24 mouse cellular contexts compared by ENCODE assay signal in genomic region chr3:76739221-76739620, GRCm38 (mm10).
DNase-seq lines count a peak whose midpoint lies in the region; ATAC-seq lines count a peak whose summit lies in the region.
"Had no signal": no experiment of that assay in that cellular context is flagged by ENCODE, and none has a peak within 500 bp of the region (broad histone marks: within the 10 kb centered on the region; RNA-seq: fewer than 3 reads in every experiment).

No protein-coding gene starts in this region.

- WGBS in limb, embryonic 10.5 days, result 88% methylated on average over 2 of the region's 2 CpGs

- ATAC-seq in megakaryocyte progenitor cell, adult 5-6 weeks (replicated peaks; ENCODE audit: poor library complexity), result no peak
- ATAC-seq: activated CD4-positive, CD25-positive, alpha-beta regulatory T cell, adult 4 months; CD4-positive, CD25-positive, alpha-beta regulatory T cell, adult 4 months; Patski had no signal

- H3K4me3 ChIP-seq in limb, embryonic 10.5 days, result no peak overlapping the region

- no peak overlapping the region for H3K27ac ChIP-seq in limb, embryonic 10.5 days

- DNase-seq in ES-CJ7 (ENCODE audit: low read depth, low spot score) (peak; percentile 57), R1 (ENCODE audit: low read depth, low spot score) (peak; percentile 87), ZHBTc4 (ENCODE audit: low read depth, low spot score) (peak; percentile 66)
- DNase-seq in B cell, adult 2 months, result no peak
- no peak for DNase-seq in limb, embryonic 10.5 days (ENCODE audit: low spot score)
- DNase-seq: adrenal gland, adult 2 months; adrenal gland, adult 8-10 months; adrenal gland, postnatal 10 days; adrenal gland, postnatal 14 days; adrenal gland, postnatal 25 days; adrenal gland, postnatal 36 days; cerebellum, adult 11 months; cerebellum, adult 11-12 months; cerebellum, adult 18-20 months; cerebellum, adult 2 months; cerebellum, adult 8-10 months; cerebellum, adult 9-10 months; cerebellum, adult 9-11 months had no signal

- no peaks in the 10 kb centered on the region for H3K27me3 ChIP-seq in limb, embryonic 10.5 days (ENCODE audit: low read depth, poor library complexity, severe bottlenecking)
- H3K27me3 ChIP-seq: CH12.LX, Patski had no signal

- H3K36me3 ChIP-seq in limb, embryonic 10.5 days, result no peaks in the 10 kb centered on the region
- H3K36me3 ChIP-seq: G1E had no signal

- H3K9me3 ChIP-seq in limb, embryonic 10.5 days (replicated peaks), result no peaks in the 10 kb centered on the region
- H3K9me3 ChIP-seq: G1E had no signal

- H3K4me1 ChIP-seq in limb, embryonic 10.5 days, result no peaks in the 10 kb centered on the region

Comparison
In these comparisons a context has a peak if more than half of its experiments do, and no peak if none do; other contexts are left out.
1. DNase-seq: peak in ES-CJ7 (single experiment), R1 (single experiment) and ZHBTc4 (single experiment); none in B cell, adult 2 months (0 of 2) and limb, embryonic 10.5 days (single experiment).